Mouse (Mus musculus) MEL (cell line): ENCODE results near the gene Cd79b. TPM values are rescaled to one million over a fixed set of nuclear protein-coding genes. Genes with fewer than 3 reads are reported as not detected.

Source experiments
- DNase-seq: peaks from one replicate; pipeline ENCODE4 v3.0.0; 2011; ENCODE audit warnings: low read depth, low spot score
- H3K27ac ChIP-seq: 2 replicates; pipeline ENCODE4 v1.5.1; 2012; ENCODE audit warnings: low read depth, mild to moderate bottlenecking, control low read depth, low read length, moderate library complexity; ENCODE audit not compliant: control insufficient read depth
- H3K27me3 ChIP-seq, 2 experiments: fragments of 150-350 bp in 1 of 2; sonication (generic) in 1 of 2; 2 replicates each; pipeline ENCODE4 v1.6.1; 2012; ENCODE audit warnings: low read length in 2 of 2, mild to moderate bottlenecking in 2 of 2, improper control_type of control experiment in 1 of 2, moderate library complexity in 1 of 2; ENCODE audit not compliant: insufficient read depth in 2 of 2, control insufficient read depth in 1 of 2
- H3K36me3 ChIP-seq, 2 experiments: 2 replicates each; pipeline ENCODE4 v1.6.1; 2012 to 2014; ENCODE audit warnings: low read length in 2 of 2, improper control_type of control experiment in 1 of 2, inconsistent platforms in 1 of 2, mild to moderate bottlenecking in 1 of 2; ENCODE audit not compliant: insufficient read depth in 2 of 2, control insufficient read depth in 1 of 2
- H3K4me1 ChIP-seq, 2 experiments: fragments of 150-350 bp in 1 of 2; sonication (generic) in 1 of 2; 2 replicates each; pipeline ENCODE4 v1.6.1; 2012; ENCODE audit warnings: low read length in 2 of 2, improper control_type of control experiment in 1 of 2, mild to moderate bottlenecking in 1 of 2; ENCODE audit not compliant: insufficient read depth in 2 of 2, control insufficient read depth in 1 of 2
- H3K4me3 ChIP-seq, 2 experiments: fragments of 150-350 bp in 1 of 2; sonication (generic) in 1 of 2; 2 replicates each; pipeline ENCODE4 v1.5.1; 2012; ENCODE audit warnings: low read depth in 2 of 2, low read length in 2 of 2, mild to moderate bottlenecking in 2 of 2, moderate library complexity in 2 of 2, control low read depth in 1 of 2, improper control_type of control experiment in 1 of 2; ENCODE audit not compliant: control insufficient read depth in 1 of 2, insufficient read depth in 1 of 2
- H3K79me2 ChIP-seq: 2 replicates; pipeline ENCODE4 v1.6.1; 2012; ENCODE audit warnings: mild to moderate bottlenecking, low read length, moderate library complexity; ENCODE audit not compliant: control insufficient read depth, poor library complexity, insufficient read depth
- H3K9ac ChIP-seq: 2 replicates; pipeline ENCODE4 v1.6.1; 2012; ENCODE audit warnings: low read depth, mild to moderate bottlenecking, control low read depth, low read length, moderate library complexity; ENCODE audit not compliant: control insufficient read depth, poor library complexity, severe bottlenecking
- H3K9me3 ChIP-seq: fragments of 150-350 bp; sonication (generic); replicated peaks from 2 replicates; pipeline ENCODE4 v1.6.1; 2012; ENCODE audit warnings: mild to moderate bottlenecking, low read length, improper control_type of control experiment, moderate library complexity; ENCODE audit not compliant: insufficient read depth
- CHD1 ChIP-seq: IDR thresholded peaks from 2 replicates; pipeline ENCODE4 v1.6.1; 2012; ENCODE audit warnings: low read depth, mild to moderate bottlenecking, inconsistent platforms, low read length, improper control_type of control experiment
- CHD2 ChIP-seq: IDR thresholded peaks from 2 replicates; pipeline ENCODE4 v1.6.1; 2011; ENCODE audit warnings: low read length, improper control_type of control experiment
- CTCF ChIP-seq, 3 experiments: IDR thresholded peaks in 2 of 3; conservative IDR thresholded peaks in 1 of 3; 2 replicates each; pipeline ENCODE4 v1.5.1; 2011 to 2012; ENCODE audit warnings: low read length in 3 of 3, low read depth in 2 of 3, mild to moderate bottlenecking in 2 of 3, improper control_type of control experiment in 1 of 3, inconsistent platforms in 1 of 3, mixed read lengths in 1 of 3, moderate library complexity in 1 of 3; ENCODE audit not compliant: control insufficient read depth in 1 of 3, insufficient read depth in 1 of 3, poor library complexity in 1 of 3, severe bottlenecking in 1 of 3
- E2F4 ChIP-seq: IDR thresholded peaks from 2 replicates; pipeline ENCODE4 v1.6.1; 2011; ENCODE audit warnings: low read depth, low read length, improper control_type of control experiment, borderline replicate concordance
- ELF1 ChIP-seq: IDR thresholded peaks from 2 replicates; pipeline ENCODE4 v1.6.1; 2014; ENCODE audit warnings: low read depth, mild to moderate bottlenecking, inconsistent platforms, low read length, improper control_type of control experiment, moderate library complexity
- ETS1 ChIP-seq: IDR thresholded peaks from 2 replicates; pipeline ENCODE4 v1.6.1; 2012; ENCODE audit warnings: low read depth, mild to moderate bottlenecking, inconsistent platforms, low read length, improper control_type of control experiment, moderate library complexity
- GABPA ChIP-seq: IDR thresholded peaks from 2 replicates; pipeline ENCODE4 v1.6.1; 2012; ENCODE audit warnings: low read depth, mild to moderate bottlenecking, inconsistent platforms, low read length, improper control_type of control experiment, moderate library complexity
- GATA1 ChIP-seq: IDR thresholded peaks from 2 replicates; pipeline ENCODE4 v1.6.1; 2011; ENCODE audit warnings: low read depth, low read length, improper control_type of control experiment
- HCFC1 ChIP-seq: IDR thresholded peaks from 2 replicates; pipeline ENCODE4 v1.6.1; 2012; ENCODE audit warnings: low read depth, mild to moderate bottlenecking, inconsistent platforms, low read length, improper control_type of control experiment, moderate library complexity
- JUND ChIP-seq: IDR thresholded peaks from 2 replicates; pipeline ENCODE4 v1.6.1; 2011; ENCODE audit warnings: low read depth, mild to moderate bottlenecking, improper control_type of control experiment, low read length
- KAT2A ChIP-seq: conservative IDR thresholded peaks from 2 replicates; pipeline ENCODE4 v1.6.1; 2012; ENCODE audit warnings: low read depth, low read length, improper control_type of control experiment, inconsistent platforms
- MAX ChIP-seq: IDR thresholded peaks from 2 replicates; pipeline ENCODE4 v1.6.1; 2011; ENCODE audit warnings: low read length, improper control_type of control experiment
- MAZ ChIP-seq: IDR thresholded peaks from 2 replicates; pipeline ENCODE4 v1.6.1; 2012; ENCODE audit warnings: low read depth, mild to moderate bottlenecking, inconsistent platforms, low read length, improper control_type of control experiment
- MEF2A ChIP-seq: IDR thresholded peaks from 2 replicates; pipeline ENCODE4 v1.6.1; 2014; ENCODE audit warnings: low read depth, mild to moderate bottlenecking, inconsistent platforms, low read length, improper control_type of control experiment; ENCODE audit not compliant: poor library complexity, insufficient replicate concordance, severe bottlenecking; ENCODE audit errors: extremely low read depth
- MYB ChIP-seq: IDR thresholded peaks from 2 replicates; pipeline ENCODE4 v1.6.1; 2011; ENCODE audit warnings: mild to moderate bottlenecking, low read depth, low read length, improper control_type of control experiment
- MYC ChIP-seq: IDR thresholded peaks from 2 replicates; pipeline ENCODE4 v1.6.1; 2011; ENCODE audit warnings: low read depth, mild to moderate bottlenecking, low read length, improper control_type of control experiment, moderate library complexity
- NELFE ChIP-seq: IDR thresholded peaks from 2 replicates; pipeline ENCODE4 v1.6.1; 2011; ENCODE audit warnings: low read depth, low read length, improper control_type of control experiment
- NRF1 ChIP-seq: IDR thresholded peaks from 2 replicates; pipeline ENCODE4 v1.6.1; 2014; ENCODE audit warnings: low read depth, mild to moderate bottlenecking, inconsistent platforms, low read length, improper control_type of control experiment, moderate library complexity; ENCODE audit not compliant: poor library complexity, insufficient read depth, severe bottlenecking
- POLR2A ChIP-seq, 2 experiments: IDR thresholded peaks; 2 replicates each; pipeline ENCODE4 v1.6.1; 2011 to 2012; ENCODE audit warnings: low read length in 2 of 2, mild to moderate bottlenecking in 2 of 2, control low read depth in 1 of 2, improper control_type of control experiment in 1 of 2, low read depth in 1 of 2, moderate library complexity in 1 of 2; ENCODE audit not compliant: control insufficient read depth in 1 of 2, insufficient read depth in 1 of 2, poor library complexity in 1 of 2
- POLR2AphosphoS5 ChIP-seq: IDR thresholded peaks from 2 replicates; pipeline ENCODE4 v1.6.1; 2012; ENCODE audit warnings: low read depth, borderline replicate concordance, mild to moderate bottlenecking, inconsistent platforms, low read length, moderate library complexity, mixed read lengths
- RAD21 ChIP-seq: IDR thresholded peaks from 2 replicates; pipeline ENCODE4 v1.6.1; 2011; ENCODE audit warnings: mild to moderate bottlenecking, low read depth, low read length, improper control_type of control experiment
- SIN3A ChIP-seq: IDR thresholded peaks from 2 replicates; pipeline ENCODE4 v1.6.1; 2012; ENCODE audit warnings: low read length, improper control_type of control experiment, inconsistent platforms
- SMC3 ChIP-seq: IDR thresholded peaks from 2 replicates; pipeline ENCODE4 v1.6.1; 2011; ENCODE audit warnings: low read depth, low read length, improper control_type of control experiment
- TBP ChIP-seq: IDR thresholded peaks from 2 replicates; pipeline ENCODE4 v1.8.0; 2011; ENCODE audit warnings: low read depth, low read length, improper control_type of control experiment
- TCF12 ChIP-seq: IDR thresholded peaks from 2 replicates; pipeline ENCODE4 v1.6.1; 2014; ENCODE audit warnings: low read depth, mild to moderate bottlenecking, inconsistent platforms, low read length, improper control_type of control experiment, moderate library complexity
- UBTF ChIP-seq: IDR thresholded peaks from 2 replicates; pipeline ENCODE4 v1.6.1; 2012; ENCODE audit warnings: low read depth, mild to moderate bottlenecking, inconsistent platforms, low read length, improper control_type of control experiment, moderate library complexity, borderline replicate concordance; ENCODE audit not compliant: insufficient read depth
- USF2 ChIP-seq, 2 experiments: IDR thresholded peaks; 2 replicates each; pipeline ENCODE4 v1.6.1; 2011 to 2012; ENCODE audit warnings: improper control_type of control experiment in 2 of 2, low read length in 2 of 2, borderline replicate concordance in 1 of 2, inconsistent platforms in 1 of 2, low read depth in 1 of 2, mild to moderate bottlenecking in 1 of 2; ENCODE audit not compliant: insufficient read depth in 1 of 2
- ZKSCAN1 ChIP-seq: IDR thresholded peaks from 2 replicates; pipeline ENCODE4 v1.6.1; 2012; ENCODE audit warnings: low read depth, mild to moderate bottlenecking, inconsistent platforms, low read length, improper control_type of control experiment, moderate library complexity
- ZNF384 ChIP-seq: IDR thresholded peaks from 2 replicates; pipeline ENCODE4 v1.6.1; 2012; ENCODE audit warnings: low read depth, mild to moderate bottlenecking, inconsistent platforms, low read length, improper control_type of control experiment
- polyA plus RNA-seq, 2 experiments: library from polyadenylated mRNA; stranded (reverse) in 1 of 2; unstranded in 1 of 2; fragments of >175 nt in 1 of 2; fragments of >200 nt in 1 of 2; gene quantifications; 2 replicates each; pipeline versions ENCODE4 v1.2.1 to v1.2.4; 2012; ENCODE audit warnings: low replicate concordance in 2 of 2, low read depth in 1 of 2; ENCODE audit not compliant: insufficient read length in 2 of 2, insufficient read depth in 1 of 2, missing spikeins in 1 of 2
- total RNA-seq: library from RNA; depleted of rRNA; stranded (reverse); fragments of 300-350 nt; gene quantifications from 2 replicates; pipeline ENCODE4 v1.2.3, GENCODE M21; 2012

Gene Cd79b
- total and polyA plus RNA-seq, 3 experiments, result 0.54 to 2.4 TPM; not detected in 1

DNA sequence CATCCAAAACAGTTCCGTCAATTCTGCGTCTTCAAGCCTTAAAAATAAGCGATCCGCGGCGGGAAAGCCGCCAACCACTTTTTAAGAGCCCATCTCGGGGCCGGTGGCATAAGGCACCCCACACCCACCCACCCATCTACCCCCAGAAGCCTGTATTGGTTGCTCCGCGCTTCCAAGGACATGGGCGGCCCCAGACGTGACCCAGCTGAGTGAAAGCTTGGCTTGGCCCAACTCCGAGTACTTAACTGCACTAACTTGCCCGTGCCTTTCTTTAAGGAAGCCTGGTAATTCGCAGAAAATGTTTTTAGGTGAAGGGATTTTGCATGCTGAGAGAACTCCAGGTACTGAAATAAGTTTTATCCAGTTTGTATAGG is 41.3 kb downstream of the Cd79b start:
- Histone ChIP-seq H3K27me3 (no peaks in the 10 kb centered on the region), H3K27ac (peak overlapping the region; percentile 69), H3K36me3 (peaks cover 0 to 18% of the 10 kb centered on the region in 2 experiments; a peak in 2 of 4 replicates), H3K79me2 (peaks cover 41% of the 10 kb centered on the region), H3K9me3 (no peaks in the 10 kb centered on the region), H3K4me3 (peak overlapping the region; percentile 34 to 75), H3K4me1 (peaks cover 0 to 37% of the 10 kb centered on the region in 2 experiments; a peak in 3 of 4 replicates), H3K9ac (peak overlapping the region; percentile 75)
- no peak for DNase-seq
- TF ChIP-seq E2F4 (no peak), MAX (no peak), UBTF (no peak), ZKSCAN1 (no peak), MEF2A (no peak), CHD1 (no peak), POLR2AphosphoS5 (no peak), GATA1 (no peak), RAD21 (no peak), KAT2A (no peak), GABPA (no peak), JUND (no peak), SMC3 (no peak), POLR2A (IDR thresholded peaks at IDR 0.05; ENCODE audit: control insufficient read depth in 1 of 2, insufficient read depth in 1 of 2, low read depth in 1 of 2, low read length in 2 of 2, poor library complexity in 1 of 2) (no peak; a peak in 1 of 4 replicates), MYC (no peak)

GRCm38 (mm10) chr11:106272644-106273310 is 41.8 kb downstream of the Cd79b start, which contains the start of gene Smarcd2:
Gene Smarcd2 (minus strand): TSS chr11:106272972.
- Histone ChIP-seq H3K27me3 (no peaks in the 10 kb centered on the region), H3K79me2 (peaks cover 43% of the 10 kb centered on the region), H3K9ac (peak within 1 kb of the TSS; percentile 98), H3K27ac (peak within 1 kb of the TSS; percentile 78), H3K4me1 (peaks cover 0 to 41% of the 10 kb centered on the region in 2 experiments; a peak in 3 of 4 replicates), H3K36me3 (peaks cover 0 to 19% of the 10 kb centered on the region in 2 experiments; a peak in 2 of 4 replicates), H3K9me3 (no peaks in the 10 kb centered on the region), H3K4me3 (peak within 1 kb of the TSS; percentile 89 to 93)
- DNase-seq, result peak; percentile 100
- TF ChIP-seq TBP (peak; percentile 84), SMC3 (no peak), NELFE (peak; percentile 76), ZKSCAN1 (no peak), GATA1 (0 out of 2 replicates have a peak, but pooled peaks have one; percentile 16), NRF1 (0 out of 2 replicates have a peak, but pooled peaks have one; percentile 42), ZNF384 (no peak), CTCF (IDR thresholded peaks at IDR 0.05 in 2 of 3, conservative IDR thresholded peaks at IDR 0.05 in 1 of 3; ENCODE audit: control insufficient read depth in 1 of 3, insufficient read depth in 1 of 3, low read depth in 2 of 3, low read length in 3 of 3, poor library complexity in 1 of 3, severe bottlenecking in 1 of 3) (0 out of 6 replicates have a peak, but pooled peaks of 1 of the 3 experiments have one; percentile 11), POLR2A (IDR thresholded peaks at IDR 0.05; ENCODE audit: control insufficient read depth in 1 of 2, insufficient read depth in 1 of 2, low read depth in 1 of 2, low read length in 2 of 2, poor library complexity in 1 of 2) (peak; percentile 34 to 85), SIN3A (peak; percentile 90), USF2 (IDR thresholded peaks at IDR 0.05; ENCODE audit: borderline replicate concordance in 1 of 2, insufficient read depth in 1 of 2, low read depth in 1 of 2, low read length in 2 of 2) (no peak), TCF12 (peak; percentile 68; the same call in 1 of the 2 replicates), ELF1 (peak; percentile 94), CHD2 (peak; percentile 95), RAD21 (no peak), MAZ (peak; percentile 90; the same call in 1 of the 2 replicates), MYB (peak; percentile 68; the same call in 1 of the 2 replicates), ETS1 (peak; percentile 40), HCFC1 (peak; percentile 90)
